Mouse (Mus musculus) midbrain, postnatal 0 days (tissue): ENCODE data around the gene Ccnjl. TPM values are rescaled to one million over a fixed set of nuclear protein-coding genes. Genes with fewer than 3 reads are reported as not detected.

ENCODE experiments used
- ATAC-seq: fragments of 200-750 bp; cut with Nextera tagmentation; 2 replicates; pipeline ENCODE4 v1.8.0; 2017; ENCODE audit warnings: moderate number of reproducible peaks, mild to moderate bottlenecking, moderate TSS enrichment, moderate library complexity; ENCODE audit not compliant: low FRiP score
- DNase-seq: peaks from one replicate; pipeline ENCODE4 v3.0.0-alpha.2; 2015; ENCODE audit warnings: low spot score
- H3K27ac ChIP-seq: fragments of 300-500 bp; sonication (generic); 2 replicates; pipeline ENCODE4 v1.5.1; 2014; ENCODE audit warnings: low read depth, mild to moderate bottlenecking, low read length, mixed read lengths
- H3K27me3 ChIP-seq: fragments of 300-500 bp; sonication (generic); 2 replicates; pipeline ENCODE4 v1.6.1; 2014; ENCODE audit warnings: low read length, control low read depth, mixed read lengths; ENCODE audit not compliant: insufficient read depth
- H3K36me3 ChIP-seq: fragments of 300-500 bp; sonication (generic); 2 replicates; pipeline ENCODE4 v1.6.1; 2014; ENCODE audit warnings: low read length, control low read depth, mixed read lengths; ENCODE audit not compliant: insufficient read depth
- H3K4me1 ChIP-seq: fragments of 300-500 bp; sonication (generic); 2 replicates; pipeline ENCODE4 v1.6.1; 2014; ENCODE audit warnings: mild to moderate bottlenecking, control low read depth, antibody characterized with exemption, low read length, mixed read lengths; ENCODE audit not compliant: insufficient read depth
- H3K4me2 ChIP-seq: fragments of 300-500 bp; sonication (generic); 2 replicates; pipeline ENCODE4 v1.6.1; 2014; ENCODE audit warnings: low read depth, mild to moderate bottlenecking, low read length, mixed read lengths; ENCODE audit not compliant: poor library complexity, severe bottlenecking
- H3K4me3 ChIP-seq: fragments of 300-500 bp; sonication (generic); 2 replicates; pipeline ENCODE4 v1.5.1; 2014; ENCODE audit warnings: low read depth, mild to moderate bottlenecking, low read length, moderate library complexity
- H3K9ac ChIP-seq: fragments of 300-500 bp; sonication (generic); replicated peaks from 2 replicates; pipeline ENCODE4 v1.6.1; 2014; ENCODE audit warnings: mild to moderate bottlenecking, low read length, moderate library complexity, mixed read lengths; ENCODE audit not compliant: poor library complexity, severe bottlenecking
- H3K9me3 ChIP-seq: fragments of 300-500 bp; sonication (generic); 2 replicates; pipeline ENCODE4 v1.6.1; 2016; ENCODE audit warnings: low read length, control low read depth
- CTCF ChIP-seq: IDR thresholded peaks from 2 replicates; pipeline ENCODE4 v1.5.1; 2016; ENCODE audit warnings: antibody characterized with exemption, mild to moderate bottlenecking
- WGBS: fragments of 180-500 bp; shearing (Covaris S2); extraction: QIAGEN DNeasy Blood & Tissue Kit; methylation state at CpG from one replicate; pipeline ENCODE4 v1.1.7; 2014; 5-methylcytosine and 5-hydroxymethylcytosine counted together
- polyA plus RNA-seq: library from polyadenylated mRNA; unstranded; fragments of >200 nt; fragmentation: Nextera tagmentation; extraction: Ambion mirVana; gene quantifications from 2 replicates; pipeline ENCODE4 v1.2.1, GENCODE M21; 2015
- total RNA-seq: library from RNA; depleted of rRNA; stranded (reverse); fragments of >200 nt; gene quantifications from 2 replicates; pipeline ENCODE4 v1.2.3, GENCODE M21; 2014

Gene Ccnjl
- total and polyA plus RNA-seq, 2 experiments from 2014 or later = 2.2 to 3.1 TPM

DNA sequence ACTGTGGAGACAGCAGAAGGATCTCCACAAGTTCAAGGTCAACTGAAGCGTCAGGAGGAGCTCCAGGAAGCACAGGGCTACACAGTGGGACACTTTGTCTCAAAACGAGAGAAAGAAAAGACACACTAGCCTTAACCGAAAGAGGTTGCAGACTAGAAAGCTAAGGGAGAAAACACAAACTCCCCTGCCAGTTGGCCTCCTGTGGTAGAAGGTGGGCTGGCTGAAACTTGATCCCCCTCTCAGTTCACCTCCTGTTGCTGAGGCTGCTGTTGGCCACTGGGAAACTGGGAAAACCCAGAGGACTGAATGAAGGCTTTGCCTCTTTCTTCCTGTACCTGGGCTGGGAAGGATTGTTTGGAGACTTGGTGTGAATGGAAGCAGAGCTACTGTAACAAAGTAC, 1.5 kb downstream of the Ccnjl start:
- Histone ChIP-seq H3K27ac (no peak overlapping the region), H3K4me3 (no peak overlapping the region), H3K4me1 (no peaks in the 10 kb centered on the region), H3K9me3 (no peaks in the 10 kb centered on the region), H3K36me3 (no peaks in the 10 kb centered on the region), H3K4me2 (peak overlapping the region; percentile 98), H3K27me3 (no peaks in the 10 kb centered on the region), H3K9ac (no peak overlapping the region)
- WGBS = 24% methylated on average over 3 of the region's 3 CpGs
- ATAC-seq = no peak
- TF ChIP-seq CTCF = no peak
- no peak for DNase-seq

GRCm38 (mm10) chr11:43531619-43532018, 3.0 kb downstream of the Ccnjl start:
- TF ChIP-seq CTCF = peak; percentile 64
- WGBS = 44% methylated on average over 5 of the region's 5 CpGs
- Histone ChIP-seq H3K9me3 (no peaks in the 10 kb centered on the region), H3K27me3 (no peaks in the 10 kb centered on the region), H3K36me3 (no peaks in the 10 kb centered on the region), H3K4me2 (no peak overlapping the region), H3K4me1 (no peaks in the 10 kb centered on the region), H3K27ac (no peak overlapping the region), H3K4me3 (no peak overlapping the region), H3K9ac (no peak overlapping the region)
- peak; percentile 57; the same call in 1 of the 2 replicates for ATAC-seq
- DNase-seq = peak; percentile 40

- no peak overlapping the region for H3K27ac ChIP-seq
- WGBS = 77% methylated on average over 6 of the region's 6 CpGs
- no peaks in the 10 kb centered on the region for H3K9me3 ChIP-seq
- no peaks in the 10 kb centered on the region for H3K27me3 ChIP-seq
- no peak overlapping the region for H3K4me2 ChIP-seq
- H3K36me3 ChIP-seq = no peaks in the 10 kb centered on the region
- no peak overlapping the region for H3K4me3 ChIP-seq
- no peak for TF ChIP-seq CTCF
- ATAC-seq (no peak), DNase-seq (no peak)
- no peaks in the 10 kb centered on the region for H3K4me1 ChIP-seq
- no peak overlapping the region for H3K9ac ChIP-seq
Measured at GRCm38 (mm10) chr11:43537074-43537473, 8.5 kb downstream of the Ccnjl start.

- DNase-seq (no peak), ATAC-seq (no peak)
- H3K4me3 ChIP-seq = no peak overlapping the region
- 22% methylated on average over 6 of the region's 6 CpGs for WGBS
- TF ChIP-seq CTCF = no peak
- no peaks in the 10 kb centered on the region for H3K36me3 ChIP-seq
- H3K9me3 ChIP-seq = no peaks in the 10 kb centered on the region
- H3K27me3 ChIP-seq = no peaks in the 10 kb centered on the region
- no peak overlapping the region for H3K27ac ChIP-seq
- H3K4me1 ChIP-seq = no peaks in the 10 kb centered on the region
- H3K9ac ChIP-seq = no peak overlapping the region
- no peak overlapping the region for H3K4me2 ChIP-seq
Measured at GRCm38 (mm10) chr11:43539863-43540262, 11.3 kb downstream of the Ccnjl start.

DNA sequence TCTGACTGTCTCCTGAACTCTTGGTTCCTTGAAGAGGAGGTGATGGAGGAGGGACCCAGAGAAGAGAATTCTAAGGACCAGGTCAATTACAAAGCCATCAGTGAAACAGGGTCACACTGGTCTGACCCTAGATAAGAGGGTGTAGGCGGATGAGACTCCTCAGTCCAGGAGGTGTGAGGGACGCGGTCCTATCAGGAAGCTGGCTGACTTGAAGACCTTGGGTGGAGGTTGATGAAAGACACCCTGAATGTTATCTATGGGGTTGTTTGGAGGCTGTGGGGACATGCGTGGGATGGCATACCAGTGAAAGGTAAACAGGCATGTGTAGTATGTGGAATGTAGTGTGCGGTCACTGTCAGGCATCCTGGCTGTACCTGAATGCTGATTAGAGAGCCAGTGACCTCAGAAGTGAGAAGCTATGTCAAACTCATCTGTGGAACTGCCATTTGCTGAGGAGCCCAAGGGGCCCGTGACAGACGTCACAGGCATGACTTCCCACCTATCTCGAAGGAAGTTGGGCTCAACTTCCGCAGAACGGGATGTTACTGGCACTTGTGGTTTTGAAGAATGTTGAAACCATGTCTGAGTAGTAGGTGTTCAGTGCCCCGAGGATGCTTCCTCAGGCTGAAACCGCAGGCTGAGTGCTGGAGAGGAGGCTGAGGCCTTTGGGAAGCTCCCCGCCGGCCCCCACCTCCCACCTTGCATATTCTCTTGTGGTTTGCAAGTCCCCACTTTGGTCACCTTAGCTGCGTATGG, 15.3 kb downstream of the Ccnjl start:
- Histone ChIP-seq H3K27me3 (no peaks in the 10 kb centered on the region), H3K9me3 (no peaks in the 10 kb centered on the region), H3K27ac (no peak overlapping the region), H3K4me2 (no peak overlapping the region), H3K36me3 (no peaks in the 10 kb centered on the region), H3K4me1 (no peaks in the 10 kb centered on the region), H3K4me3 (no peak overlapping the region), H3K9ac (no peak overlapping the region)
- 95% methylated on average over 15 of the region's 15 CpGs for WGBS
- no peak for TF ChIP-seq CTCF
- DNase-seq = no peak
- ATAC-seq = no peak

DNA sequence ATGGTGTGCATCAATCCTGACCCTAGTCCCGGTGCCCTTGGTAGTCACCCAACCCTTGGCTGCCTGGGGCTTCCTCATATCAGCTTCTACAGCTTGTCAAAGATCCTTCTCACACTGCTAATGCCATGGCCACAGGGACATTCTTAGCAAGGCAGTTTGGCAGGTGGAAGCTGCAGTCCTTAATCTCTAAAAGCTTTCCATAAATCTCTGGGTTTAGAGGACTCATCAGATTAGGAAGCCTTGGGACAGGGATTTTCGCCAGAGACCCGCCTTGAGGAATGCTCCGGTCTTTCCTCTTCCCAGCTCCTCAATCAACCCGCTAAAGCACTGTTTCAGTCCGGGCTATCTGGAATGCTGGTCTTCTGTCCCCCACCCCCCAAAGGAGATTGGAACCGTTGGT, 16.2 kb downstream of the Ccnjl start:
- WGBS = 72% methylated on average over 7 of the region's 7 CpGs
- no peak for TF ChIP-seq CTCF
- H3K9ac ChIP-seq = no peak overlapping the region
- H3K36me3 ChIP-seq = no peaks in the 10 kb centered on the region
- H3K27me3 ChIP-seq = no peaks in the 10 kb centered on the region
- H3K27ac ChIP-seq = no peak overlapping the region
- no peaks in the 10 kb centered on the region for H3K9me3 ChIP-seq
- H3K4me1 ChIP-seq = no peaks in the 10 kb centered on the region
- no peak overlapping the region for H3K4me2 ChIP-seq
- ATAC-seq (no peak), DNase-seq (no peak)
- H3K4me3 ChIP-seq = no peak overlapping the region
